Mouse (Mus musculus): ENCODE measurements at regions not wholly inside any gene's neighbourhood (a gene's known extent, or its start where the extent isn't known, plus 50 kb on each side); places are given as distances from the start of the nearest gene placed in this dataset.

DNA sequence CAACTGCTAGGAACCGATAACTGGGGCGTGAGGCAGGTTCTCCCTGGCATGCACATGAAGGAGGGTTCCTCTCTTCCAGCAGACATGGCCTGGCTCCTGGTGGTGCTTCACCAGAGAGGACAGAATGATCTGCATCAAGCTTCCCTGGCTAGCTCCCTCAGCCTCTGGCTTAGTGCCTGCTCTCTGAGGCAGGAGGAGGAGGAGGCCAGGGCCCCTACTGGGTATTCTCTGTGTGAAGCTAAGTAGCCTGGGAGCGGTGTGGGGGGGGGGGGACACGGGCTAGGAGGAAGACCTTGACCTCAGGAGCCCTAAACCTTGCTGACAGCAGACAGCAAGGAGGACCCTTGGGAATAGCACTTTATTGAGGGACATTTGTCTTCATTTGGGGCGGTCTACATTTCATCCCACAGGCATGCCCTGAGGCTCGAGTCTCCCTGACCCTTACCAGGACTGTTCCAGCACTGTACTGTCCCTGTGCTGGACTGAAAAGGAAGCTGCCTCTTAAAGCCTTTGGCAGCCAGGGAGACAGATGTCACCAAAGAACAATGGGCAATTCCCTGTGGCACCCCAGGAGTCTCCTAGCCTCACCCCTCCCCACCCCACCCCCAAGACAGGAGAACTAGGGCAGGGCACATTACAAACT, 335.7 kb downstream of the H2al1j start:
- H3K4me1 ChIP-seq (ENCODE audit: insufficient read depth, low read depth, low read length) = no peaks in the 10 kb centered on the region
- no peak overlapping the region for H3K4me3 ChIP-seq (ENCODE audit: low read depth, low read length)
- H3K9me3 ChIP-seq (replicated peaks) = no peaks in the 10 kb centered on the region
- DNase-seq (ENCODE audit: low spot score) (no peak), ATAC-seq (ENCODE audit: extremely low read depth, insufficient number of reproducible peaks, low FRiP score, poor library complexity, severe bottlenecking) (no peak)
- H3K36me3 ChIP-seq (replicated peaks) = no peaks in the 10 kb centered on the region
- TF ChIP-seq TAL1 (conservative IDR thresholded peaks at IDR 0.05; ENCODE audit: low read depth, low read length) (no peak), CTCF (IDR thresholded peaks at IDR 0.05; ENCODE audit: low read depth, low read length) (no peak), POLR2AphosphoS5 (IDR thresholded peaks at IDR 0.05; ENCODE audit: insufficient replicate concordance, low read depth, low read length) (no peak), GATA2 (IDR thresholded peaks at IDR 0.05; ENCODE audit: borderline replicate concordance, low read depth, low read length) (no peak)
- no peaks in the 10 kb centered on the region for H3K27me3 ChIP-seq (ENCODE audit: insufficient read depth, low read length)

DNA sequence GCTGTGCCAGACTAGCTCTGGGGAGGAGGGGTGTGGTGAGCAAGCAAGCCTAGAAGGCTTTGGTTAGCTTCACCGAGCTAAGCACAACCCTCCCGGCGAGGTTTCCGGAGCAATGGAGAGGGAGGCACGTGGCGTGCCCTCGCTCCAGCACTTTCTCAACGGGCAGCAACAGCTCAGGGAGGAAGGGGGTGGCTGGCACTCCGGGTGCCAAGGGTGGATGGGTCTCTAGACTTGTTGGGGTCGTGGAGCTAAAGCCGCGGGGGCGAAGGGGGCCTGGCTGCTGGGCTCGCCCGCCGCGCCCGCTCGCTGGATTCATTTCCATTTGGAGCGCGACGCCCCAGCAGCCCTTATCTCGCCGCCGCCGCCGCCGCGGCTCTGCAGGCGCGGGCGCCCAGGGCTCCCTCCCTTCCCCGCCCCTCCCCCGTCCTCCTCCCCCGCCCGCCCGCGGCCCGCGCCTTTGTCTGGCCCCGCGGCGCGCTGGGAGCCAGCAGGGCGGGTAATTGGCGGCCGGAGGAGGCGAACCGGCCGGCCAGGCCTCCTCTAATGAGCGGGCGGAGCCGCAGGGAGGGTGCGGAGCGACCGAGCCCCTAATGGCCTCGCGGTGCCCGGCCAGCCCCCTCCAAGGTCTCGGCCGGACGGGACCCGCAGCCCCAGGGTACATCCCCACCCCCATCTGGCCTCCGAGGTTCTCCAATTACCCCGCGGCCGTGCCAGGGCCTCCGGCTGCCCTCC, 336.9 kb downstream of the H2al1j start:
- Histone ChIP-seq H3K4me1 (ENCODE audit: insufficient read depth, low read depth, low read length) (no peaks in the 10 kb centered on the region), H3K9me3 (replicated peaks) (no peaks in the 10 kb centered on the region), H3K4me3 (ENCODE audit: low read depth, low read length) (no peak overlapping the region), H3K27me3 (ENCODE audit: insufficient read depth, low read length) (no peaks in the 10 kb centered on the region), H3K36me3 (replicated peaks) (no peaks in the 10 kb centered on the region)
- DNase-seq (ENCODE audit: low spot score) = no peak
- TF ChIP-seq CTCF (IDR thresholded peaks at IDR 0.05; ENCODE audit: low read depth, low read length) (no peak), GATA2 (IDR thresholded peaks at IDR 0.05; ENCODE audit: borderline replicate concordance, low read depth, low read length) (no peak), GATA1 (IDR thresholded peaks at IDR 0.05; ENCODE audit: borderline replicate concordance, low read length) (no peak), POLR2AphosphoS5 (IDR thresholded peaks at IDR 0.05; ENCODE audit: insufficient replicate concordance, low read depth, low read length) (no peak), TAL1 (conservative IDR thresholded peaks at IDR 0.05; ENCODE audit: low read depth, low read length) (no peak)
- ATAC-seq (ENCODE audit: extremely low read depth, insufficient number of reproducible peaks, low FRiP score, poor library complexity, severe bottlenecking) = no peak

- Histone ChIP-seq H3K36me3 (replicated peaks) (no peaks in the 10 kb centered on the region), H3K9me3 (replicated peaks) (no peaks in the 10 kb centered on the region), H3K4me1 (ENCODE audit: insufficient read depth, low read depth, low read length) (no peaks in the 10 kb centered on the region), H3K27me3 (ENCODE audit: insufficient read depth, low read length) (no peaks in the 10 kb centered on the region), H3K4me3 (ENCODE audit: low read depth, low read length) (no peak overlapping the region)
- no peak for ATAC-seq (ENCODE audit: extremely low read depth, insufficient number of reproducible peaks, low FRiP score, poor library complexity, severe bottlenecking)
- TF ChIP-seq GATA1 (IDR thresholded peaks at IDR 0.05; ENCODE audit: borderline replicate concordance, low read length) (no peak), POLR2AphosphoS5 (IDR thresholded peaks at IDR 0.05; ENCODE audit: insufficient replicate concordance, low read depth, low read length) (no peak), CTCF (IDR thresholded peaks at IDR 0.05; ENCODE audit: low read depth, low read length) (no peak), TAL1 (conservative IDR thresholded peaks at IDR 0.05; ENCODE audit: low read depth, low read length) (no peak), GATA2 (IDR thresholded peaks at IDR 0.05; ENCODE audit: borderline replicate concordance, low read depth, low read length) (no peak)
- DNase-seq (ENCODE audit: low spot score) = no peak
These were observed 337.7 kb downstream of the H2al1j start for GRCm38 (mm10) chrX:11665077-11665974.

GRCm38 (mm10) chrX:11666517-11666916, 338.9 kb downstream of the H2al1j start:
- DNase-seq (ENCODE audit: low spot score) = no peak

GRCm38 (mm10) chrX:11671805-11672204, 344.2 kb downstream of the H2al1j start:
- DNase-seq (ENCODE audit: low spot score) = no peak
- TF ChIP-seq GATA2 (IDR thresholded peaks at IDR 0.05; ENCODE audit: borderline replicate concordance, low read depth, low read length) = no peak
- no peak for TF ChIP-seq GATA1 (IDR thresholded peaks at IDR 0.05; ENCODE audit: borderline replicate concordance, low read length)
- TF ChIP-seq POLR2AphosphoS5 (IDR thresholded peaks at IDR 0.05; ENCODE audit: insufficient replicate concordance, low read depth, low read length) = no peak
- TF ChIP-seq TAL1 (conservative IDR thresholded peaks at IDR 0.05; ENCODE audit: low read depth, low read length) = no peak
- no peak for TF ChIP-seq CTCF (IDR thresholded peaks at IDR 0.05; ENCODE audit: low read depth, low read length)
- H3K36me3 ChIP-seq (replicated peaks) = no peaks in the 10 kb centered on the region
- H3K9me3 ChIP-seq (replicated peaks) = no peaks in the 10 kb centered on the region
- no peak for ATAC-seq (ENCODE audit: extremely low read depth, insufficient number of reproducible peaks, low FRiP score, poor library complexity, severe bottlenecking)
- H3K27me3 ChIP-seq (ENCODE audit: insufficient read depth, low read length) = 0 out of 2 replicates have a peak, but pooled peaks cover 6% of the 10 kb centered on the region
- no peak overlapping the region for H3K4me3 ChIP-seq (ENCODE audit: low read depth, low read length)
- no peaks in the 10 kb centered on the region for H3K4me1 ChIP-seq (ENCODE audit: insufficient read depth, low read depth, low read length)

More at GRCm38 (mm10) chrX:11666517-11666916, 338.9 kb downstream of the H2al1j start:
- no peaks in the 10 kb centered on the region for H3K9me3 ChIP-seq (replicated peaks)
- H3K36me3 ChIP-seq (replicated peaks) = no peaks in the 10 kb centered on the region
- H3K27me3 ChIP-seq (ENCODE audit: insufficient read depth, low read length) = no peaks in the 10 kb centered on the region
- no peak for ATAC-seq (ENCODE audit: extremely low read depth, insufficient number of reproducible peaks, low FRiP score, poor library complexity, severe bottlenecking)
- TF ChIP-seq CTCF (IDR thresholded peaks at IDR 0.05; ENCODE audit: low read depth, low read length) (no peak), GATA1 (IDR thresholded peaks at IDR 0.05; ENCODE audit: borderline replicate concordance, low read length) (no peak), TAL1 (conservative IDR thresholded peaks at IDR 0.05; ENCODE audit: low read depth, low read length) (no peak)
- H3K4me3 ChIP-seq (ENCODE audit: low read depth, low read length) = no peak overlapping the region
- H3K4me1 ChIP-seq (ENCODE audit: insufficient read depth, low read depth, low read length) = no peaks in the 10 kb centered on the region

- Histone ChIP-seq H3K27me3 (ENCODE audit: insufficient read depth, low read length) (no peaks in the 10 kb centered on the region), H3K9me3 (replicated peaks) (no peaks in the 10 kb centered on the region), H3K36me3 (replicated peaks) (no peaks in the 10 kb centered on the region), H3K4me3 (ENCODE audit: low read depth, low read length) (no peak overlapping the region), H3K4me1 (ENCODE audit: insufficient read depth, low read depth, low read length) (no peaks in the 10 kb centered on the region)
- ATAC-seq (ENCODE audit: extremely low read depth, insufficient number of reproducible peaks, low FRiP score, poor library complexity, severe bottlenecking) = no peak
- TF ChIP-seq CTCF (IDR thresholded peaks at IDR 0.05; ENCODE audit: low read depth, low read length) (no peak), GATA2 (IDR thresholded peaks at IDR 0.05; ENCODE audit: borderline replicate concordance, low read depth, low read length) (no peak), POLR2AphosphoS5 (IDR thresholded peaks at IDR 0.05; ENCODE audit: insufficient replicate concordance, low read depth, low read length) (no peak), GATA1 (IDR thresholded peaks at IDR 0.05; ENCODE audit: borderline replicate concordance, low read length) (no peak), TAL1 (conservative IDR thresholded peaks at IDR 0.05; ENCODE audit: low read depth, low read length) (no peak)
- no peak for DNase-seq (ENCODE audit: low spot score)
These were observed 350.5 kb downstream of the H2al1j start for GRCm38 (mm10) chrX:11678086-11678485.

All from G1E (cell line).